8 mouse cellular contexts compared by ENCODE assay signal in the genomic region with DNA sequence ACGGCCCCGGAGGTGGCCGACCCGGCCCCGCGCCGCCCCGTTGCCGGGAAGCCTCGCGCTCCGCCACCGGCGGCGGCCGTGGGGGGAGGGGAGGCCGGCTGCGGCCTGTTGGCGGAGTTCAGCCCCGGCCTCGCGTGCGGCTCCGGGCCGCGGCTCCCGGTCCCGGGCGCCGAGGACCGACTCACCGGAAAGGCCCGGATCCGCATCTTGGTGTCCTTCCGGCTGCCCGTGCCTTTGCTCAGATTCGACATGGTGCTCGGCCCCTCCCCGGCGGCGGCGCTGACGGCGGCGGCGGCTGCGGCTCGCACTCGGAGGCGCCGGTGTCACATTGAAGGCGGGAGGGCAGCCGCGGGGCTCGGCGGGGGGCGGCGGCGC. TPM values are rescaled to one million over a fixed set of nuclear protein-coding genes. Genes with fewer than 3 reads are reported as not detected.
DNase-seq lines count a peak whose midpoint lies in the region; ATAC-seq and TF ChIP-seq lines count a peak whose summit lies in the region.

No protein-coding gene starts in this region.

- no peaks in the 10 kb centered on the region for H3K36me3 ChIP-seq in heart, embryonic 12.5 days
- no peaks in the 10 kb centered on the region for H3K36me3 ChIP-seq in liver, postnatal 0 days (replicated peaks; ENCODE audit: insufficient read depth, low read length)
- H3K36me3 ChIP-seq in neural tube, embryonic 11.5 days (ENCODE audit: control insufficient read depth, insufficient read depth, low read length): no peaks in the 10 kb centered on the region
- H3K36me3 ChIP-seq in stomach, postnatal 0 days (ENCODE audit: control insufficient read depth, insufficient read depth, low read length): no peaks in the 10 kb centered on the region

- H3K4me2 ChIP-seq in heart, embryonic 12.5 days: peak overlapping the region; percentile 88
- H3K4me2 ChIP-seq in liver, postnatal 0 days (ENCODE audit: low read depth, low read length): peak overlapping the region; percentile 81
- H3K4me2 ChIP-seq in neural tube, embryonic 11.5 days (ENCODE audit: low read depth): peak overlapping the region; percentile 57
- peak overlapping the region; percentile 68 for H3K4me2 ChIP-seq in stomach, postnatal 0 days (replicated peaks; ENCODE audit: low read depth)

- peak overlapping the region; percentile 99 for H3K27ac ChIP-seq in heart, embryonic 12.5 days (ENCODE audit: poor library complexity, severe bottlenecking)
- H3K27ac ChIP-seq in liver, postnatal 0 days (ENCODE audit: low read depth): peak overlapping the region; percentile 100
- peak overlapping the region; percentile 99 for H3K27ac ChIP-seq in neural tube, embryonic 11.5 days (ENCODE audit: low read depth, low read length)
- peak overlapping the region; percentile 99 for H3K27ac ChIP-seq in stomach, postnatal 0 days (replicated peaks)

- peak overlapping the region; percentile 99 for H3K9ac ChIP-seq in heart, embryonic 12.5 days
- H3K9ac ChIP-seq in liver, postnatal 0 days (replicated peaks): peak overlapping the region; percentile 99
- H3K9ac ChIP-seq in neural tube, embryonic 11.5 days (ENCODE audit: low read length): peak overlapping the region; percentile 96
- peak overlapping the region; percentile 98 for H3K9ac ChIP-seq in stomach, postnatal 0 days (ENCODE audit: low read length)

- under 1% methylated on average over 48 of the region's 59 CpGs for WGBS in heart, embryonic 12.5 days
- 0% methylated on average over 26 of the region's 59 CpGs for WGBS in liver, postnatal 0 days (ENCODE audit: insufficient replicate concordance)
- WGBS in neural tube, embryonic 11.5 days: under 1% methylated on average over 39 of the region's 59 CpGs
- WGBS in stomach, postnatal 0 days: under 1% methylated on average over 36 of the region's 59 CpGs

- no peak for TF ChIP-seq CTCF in liver, postnatal 0 days (IDR thresholded peaks at IDR 0.05; ENCODE audit: low read depth)
- no peak for TF ChIP-seq CTCF in stomach, postnatal 0 days (IDR thresholded peaks at IDR 0.05; ENCODE audit: low read depth)

- peaks cover 8% of the 10 kb centered on the region for H3K4me1 ChIP-seq in heart, embryonic 12.5 days (replicated peaks)
- H3K4me1 ChIP-seq in liver, postnatal 0 days (ENCODE audit: insufficient read depth): peaks cover 22% of the 10 kb centered on the region
- peaks cover 4% of the 10 kb centered on the region; the same call in 1 of the 2 replicates for H3K4me1 ChIP-seq in neural tube, embryonic 11.5 days (ENCODE audit: control insufficient read depth, insufficient read depth, low read length)
- 0 out of 2 replicates have a peak, but pooled peaks cover 2% of the 10 kb centered on the region for H3K4me1 ChIP-seq in stomach, postnatal 0 days (replicated peaks; ENCODE audit: control insufficient read depth, insufficient read depth)

- TF ChIP-seq EP300 in liver, postnatal 0 days (IDR thresholded peaks at IDR 0.05; ENCODE audit: low read depth): no peak
- no peak for TF ChIP-seq EP300 in stomach, postnatal 0 days (optimal IDR thresholded peaks at IDR 0.05)

- peak; percentile 56 for DNase-seq in A20 (ENCODE audit: low read depth, low spot score)
- DNase-seq in adrenal gland, adult 2 months: peak; percentile 84
- peak; percentile 59 for DNase-seq in embryo, embryonic 9.5 days (ENCODE audit: extremely low spot score)
- peak; percentile 81 for DNase-seq in kidney, postnatal 10 days
- DNase-seq in liver, postnatal 0 days: peak; percentile 76
- peak; percentile 71 for DNase-seq in neural tube, embryonic 11.5 days (ENCODE audit: low spot score)
- peak; percentile 77 for DNase-seq in stomach, postnatal 0 days (ENCODE audit: low spot score)

- peak; percentile 49 for ATAC-seq in heart, embryonic 12.5 days (ENCODE audit: insufficient number of reproducible peaks, low FRiP score)
- ATAC-seq in liver, postnatal 0 days: peak; percentile 43
- ATAC-seq in neural tube, embryonic 11.5 days (ENCODE audit: insufficient read depth, low FRiP score, low TSS enrichment): no peak; the same call in 1 of the 2 replicates
- peak; percentile 49 for ATAC-seq in stomach, postnatal 0 days (ENCODE audit: low FRiP score, low TSS enrichment)

- no peaks in the 10 kb centered on the region for H3K27me3 ChIP-seq in heart, embryonic 12.5 days (replicated peaks)
- H3K27me3 ChIP-seq in liver, postnatal 0 days (ENCODE audit: insufficient read depth, low read length): no peaks in the 10 kb centered on the region
- H3K27me3 ChIP-seq in neural tube, embryonic 11.5 days (ENCODE audit: control insufficient read depth, insufficient read depth, low read length): no peaks in the 10 kb centered on the region
- H3K27me3 ChIP-seq in stomach, postnatal 0 days (ENCODE audit: control insufficient read depth, insufficient read depth, low read length): no peaks in the 10 kb centered on the region

- peak overlapping the region; percentile 86 for H3K4me3 ChIP-seq in heart, embryonic 12.5 days
- peak overlapping the region; percentile 93 for H3K4me3 ChIP-seq in liver, postnatal 0 days (ENCODE audit: low read depth, low read length)
- H3K4me3 ChIP-seq in neural tube, embryonic 11.5 days (ENCODE audit: low read depth, low read length): peak overlapping the region; percentile 100
- peak overlapping the region; percentile 93 for H3K4me3 ChIP-seq in stomach, postnatal 0 days (ENCODE audit: low read depth, low read length)

- H3K9me3 ChIP-seq in heart, embryonic 12.5 days (replicated peaks): no peaks in the 10 kb centered on the region
- no peaks in the 10 kb centered on the region for H3K9me3 ChIP-seq in liver, postnatal 0 days (ENCODE audit: low read length)
- H3K9me3 ChIP-seq in neural tube, embryonic 11.5 days (ENCODE audit: control insufficient read depth, low read length): no peaks in the 10 kb centered on the region
- no peaks in the 10 kb centered on the region for H3K9me3 ChIP-seq in stomach, postnatal 0 days (ENCODE audit: control insufficient read depth, low read length)

RNA-seq across cellular contexts. Expression of a gene that starts 0.2 kb away (rescaled TPM):
- total RNA-seq in adrenal gland, adult 2 months (2021): 100 to 1,000 TPM; 103 to 167 TPM
- 2.8 and 3.2 TPM in 2 replicates for polyA plus RNA-seq in adrenal gland, adult 2 months (2012; rRNA removed)
- 20.4 and 21.4 TPM in 2 replicates for polyA plus RNA-seq in heart, embryonic 12.5 days (2016; fragmentation: Nextera tagmentation; extraction: Ambion mirVana)
- polyA plus RNA-seq in liver, postnatal 0 days (2015; fragmentation: Nextera tagmentation; extraction: Ambion mirVana): 16.7 and 21.6 TPM in 2 replicates
- polyA plus RNA-seq in neural tube, embryonic 11.5 days (2014; fragmentation: Nextera tagmentation; extraction: Ambion mirVana): 46.8 and 49.6 TPM in 2 replicates
- polyA plus RNA-seq in stomach, postnatal 0 days (2015; fragmentation: Nextera tagmentation; extraction: Ambion mirVana): 23.7 and 26.5 TPM in 2 replicates
